Mouse (Mus musculus) gonadal fat pad, adult 2 months (tissue): Measurements from ENCODE around the gene Armh1. TPM values are rescaled to one million over a fixed set of nuclear protein-coding genes. Genes with fewer than 3 reads are reported as not detected.

ENCODE experiments used
- polyA plus RNA-seq: library from polyadenylated mRNA; depleted of rRNA; stranded (reverse); fragments of >200 nt; gene quantifications from 2 replicates; pipeline ENCODE4 v1.2.3, GENCODE M21; 2012; rRNA removed

Gene Armh1
- polyA plus RNA-seq, 1 experiment: 1.2 TPM

Other genes starting within 250 kb of the Armh1 start
- gene Eif2b3, start 232.7 kb downstream of the Armh1 start, polyA plus RNA-seq: 13.2 and 18.3 TPM in 2 replicates
- gene Ptch2, start 156.1 kb downstream of the Armh1 start, polyA plus RNA-seq: 44.5 and 48.7 TPM in 2 replicates
- gene Btbd19, start 126.4 kb downstream of the Armh1 start, polyA plus RNA-seq: 12.3 and 13.8 TPM in 2 replicates
- gene Tctex1d4, start 125.3 kb downstream of the Armh1 start, polyA plus RNA-seq: 24.7 and 28.9 TPM in 2 replicates
- gene Plk3, start 118.2 kb downstream of the Armh1 start, polyA plus RNA-seq: 13.7 and 15.0 TPM in 2 replicates
- 468 and 506 TPM in 2 replicates for gene Rps8, start 95.9 kb downstream of the Armh1 start, polyA plus RNA-seq
- 2.6 and 3.1 TPM in 2 replicates for gene Kif2c, start 69.5 kb downstream of the Armh1 start, polyA plus RNA-seq
- gene Tmem53, start 174 bp downstream of the Armh1 start, polyA plus RNA-seq: 61.2 and 62.0 TPM in 2 replicates
- 79.0 and 82.5 TPM in 2 replicates for gene Rnf220, start 244.9 kb upstream of the Armh1 start, polyA plus RNA-seq